Mouse (Mus musculus) forebrain, postnatal 0 days (tissue): ENCODE measurements around the gene Olfml2b. TPM values are rescaled to one million over a fixed set of nuclear protein-coding genes. Genes with fewer than 3 reads are reported as not detected.

ENCODE experiments used
- ATAC-seq: fragments of 200-750 bp; cut with Nextera tagmentation; 2 replicates; pipeline ENCODE4 v1.8.0; 2017; ENCODE audit warnings: mild to moderate bottlenecking, moderate library complexity
- DNase-seq: peaks from one replicate; pipeline ENCODE4 v3.0.0-alpha.2; 2015
- H3K27ac ChIP-seq: fragments of 300-500 bp; sonication (generic); 2 replicates; pipeline ENCODE4 v1.5.1; 2014; ENCODE audit warnings: low read depth, mild to moderate bottlenecking, antibody characterized with exemption, low read length, moderate library complexity, mixed read lengths
- H3K27me3 ChIP-seq: fragments of 300-500 bp; sonication (generic); 2 replicates; pipeline ENCODE4 v1.6.1; 2014; ENCODE audit warnings: mild to moderate bottlenecking, low read length, mixed read lengths; ENCODE audit not compliant: insufficient read depth
- H3K36me3 ChIP-seq: fragments of 300-500 bp; sonication (generic); 2 replicates; pipeline ENCODE4 v1.6.1; 2014; ENCODE audit warnings: mild to moderate bottlenecking, moderate library complexity; ENCODE audit not compliant: insufficient read depth
- H3K4me1 ChIP-seq: fragments of 300-500 bp; sonication (generic); 2 replicates; pipeline ENCODE4 v1.6.1; 2014; ENCODE audit warnings: antibody characterized with exemption; ENCODE audit not compliant: insufficient read depth
- H3K4me2 ChIP-seq: fragments of 300-500 bp; sonication (generic); 2 replicates; pipeline ENCODE4 v1.6.1; 2014; ENCODE audit warnings: low read depth, mild to moderate bottlenecking, moderate library complexity
- H3K4me3 ChIP-seq: fragments of 300-500 bp; sonication (generic); 2 replicates; pipeline ENCODE4 v1.5.1; 2014; ENCODE audit warnings: low read depth, low read length, mixed read lengths
- H3K9ac ChIP-seq: fragments of 300-500 bp; sonication (generic); 2 replicates; pipeline ENCODE4 v1.6.1; 2014; ENCODE audit warnings: mild to moderate bottlenecking
- H3K9me3 ChIP-seq: fragments of 300-500 bp; sonication (generic); 2 replicates; pipeline ENCODE4 v1.6.1; 2016; ENCODE audit warnings: low read length
- CTCF ChIP-seq: sonication (generic); IDR thresholded peaks from 2 replicates; pipeline ENCODE4 v1.5.1; 2016; ENCODE audit warnings: antibody characterized with exemption, control low read depth, low read depth
- WGBS: fragments of 180-500 bp; shearing (Covaris S2); extraction: QIAGEN DNeasy Blood & Tissue Kit; methylation state at CpG from one replicate; pipeline ENCODE4 v1.1.7; 2014; 5-methylcytosine and 5-hydroxymethylcytosine counted together
- polyA plus RNA-seq: library from polyadenylated mRNA; unstranded; fragments of >200 nt; fragmentation: Nextera tagmentation; extraction: Ambion mirVana; gene quantifications from 2 replicates; pipeline ENCODE4 v1.2.1, GENCODE M21; 2015
- total RNA-seq: library from RNA; depleted of rRNA; stranded (reverse); fragments of >200 nt; gene quantifications from 2 replicates; pipeline ENCODE4 v1.2.3, GENCODE M21; 2014

The Olfml2b gene
- total and polyA plus RNA-seq, 2 experiments from 2014 or later, result 7.9 to 13.1 TPM

DNA sequence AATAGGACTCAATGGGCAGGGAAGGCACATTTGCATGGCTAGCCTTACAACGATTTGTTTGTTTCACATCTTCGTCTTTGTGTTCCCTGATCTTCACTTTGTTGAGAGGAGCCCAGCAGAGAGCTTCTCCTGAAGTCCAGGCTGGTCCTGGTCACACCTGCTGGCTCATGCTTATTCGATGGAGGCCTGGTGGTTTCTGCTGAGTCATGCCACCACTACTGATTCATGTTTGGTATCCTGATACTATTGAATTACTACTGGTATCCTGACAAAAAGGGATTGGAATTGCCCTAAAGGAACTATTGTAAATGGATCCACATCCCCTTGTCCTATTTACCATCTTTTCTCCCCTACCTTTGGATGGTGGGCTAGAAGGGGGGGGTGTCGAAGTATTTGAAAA, 13.8 kb upstream of the Olfml2b start:
- no peak overlapping the region for H3K4me3 ChIP-seq
- no peak overlapping the region for H3K27ac ChIP-seq
- no peaks in the 10 kb centered on the region for H3K36me3 ChIP-seq
- TF ChIP-seq CTCF, result no peak
- no peak overlapping the region for H3K4me2 ChIP-seq
- ATAC-seq (no peak), DNase-seq (no peak)
- no peak overlapping the region for H3K9ac ChIP-seq
- WGBS, result 84% methylated on average over 4 of the region's 4 CpGs
- H3K9me3 ChIP-seq, result no peaks in the 10 kb centered on the region
- H3K4me1 ChIP-seq, result no peaks in the 10 kb centered on the region
- no peaks in the 10 kb centered on the region for H3K27me3 ChIP-seq

DNA sequence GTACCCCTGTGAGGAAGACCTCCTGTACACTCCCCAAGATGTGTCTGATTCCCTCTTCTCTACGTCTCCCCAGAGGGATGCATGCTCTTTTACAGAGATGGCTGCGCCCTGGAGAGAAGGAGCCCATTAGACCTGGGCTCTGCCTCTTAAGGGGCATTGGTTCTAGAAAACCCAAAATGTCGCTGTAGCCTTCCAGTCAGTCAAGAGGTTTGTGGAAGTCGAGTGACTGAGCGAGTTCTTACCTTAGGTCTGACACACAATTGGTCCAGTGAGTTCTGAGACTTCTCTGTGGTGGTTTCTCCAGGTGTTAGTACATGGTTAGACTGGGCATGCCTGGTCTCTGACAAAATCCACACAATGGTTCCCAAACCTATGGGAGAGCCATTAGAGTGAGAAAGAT, 12.8 kb upstream of the Olfml2b start:
- no peak overlapping the region for H3K9ac ChIP-seq
- DNase-seq, result no peak
- no peaks in the 10 kb centered on the region for H3K4me1 ChIP-seq
- no peaks in the 10 kb centered on the region for H3K27me3 ChIP-seq
- no peak overlapping the region for H3K4me3 ChIP-seq
- no peak for TF ChIP-seq CTCF
- WGBS, result 94% methylated on average over 5 of the region's 5 CpGs
- no peak overlapping the region for H3K4me2 ChIP-seq
- no peaks in the 10 kb centered on the region for H3K36me3 ChIP-seq
- no peak for ATAC-seq
- H3K9me3 ChIP-seq, result no peaks in the 10 kb centered on the region
- no peak overlapping the region for H3K27ac ChIP-seq

DNA sequence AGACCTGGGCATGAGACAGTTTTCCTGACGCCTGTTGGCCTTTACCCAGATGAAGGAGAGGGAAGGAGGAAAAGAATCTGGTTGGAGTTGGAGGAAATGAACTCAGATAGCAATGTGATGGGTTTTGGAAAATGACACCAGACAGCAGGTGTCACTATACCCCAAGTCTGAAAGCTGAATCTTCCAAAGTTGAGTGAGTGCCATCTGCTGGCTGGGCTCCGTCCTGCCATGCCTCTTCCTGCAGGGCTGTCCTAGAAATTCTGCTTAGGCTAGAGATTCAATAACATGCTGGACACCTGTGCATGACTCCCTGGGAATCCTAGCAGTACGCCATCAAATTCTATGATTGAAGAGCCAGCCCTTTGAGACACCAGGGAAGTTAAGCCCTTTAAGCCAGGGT, 11.9 kb upstream of the Olfml2b start:
- no peak overlapping the region for H3K27ac ChIP-seq
- WGBS, result 17% methylated on average over 3 of the region's 3 CpGs
- DNase-seq (peak; percentile 87), ATAC-seq (peak; percentile 88)
- H3K9me3 ChIP-seq, result no peaks in the 10 kb centered on the region
- H3K9ac ChIP-seq, result no peak overlapping the region
- peak; percentile 97 for TF ChIP-seq CTCF
- H3K36me3 ChIP-seq, result no peaks in the 10 kb centered on the region
- H3K4me1 ChIP-seq, result no peaks in the 10 kb centered on the region
- no peak overlapping the region for H3K4me3 ChIP-seq
- H3K27me3 ChIP-seq, result no peaks in the 10 kb centered on the region
- H3K4me2 ChIP-seq, result no peak overlapping the region

DNA sequence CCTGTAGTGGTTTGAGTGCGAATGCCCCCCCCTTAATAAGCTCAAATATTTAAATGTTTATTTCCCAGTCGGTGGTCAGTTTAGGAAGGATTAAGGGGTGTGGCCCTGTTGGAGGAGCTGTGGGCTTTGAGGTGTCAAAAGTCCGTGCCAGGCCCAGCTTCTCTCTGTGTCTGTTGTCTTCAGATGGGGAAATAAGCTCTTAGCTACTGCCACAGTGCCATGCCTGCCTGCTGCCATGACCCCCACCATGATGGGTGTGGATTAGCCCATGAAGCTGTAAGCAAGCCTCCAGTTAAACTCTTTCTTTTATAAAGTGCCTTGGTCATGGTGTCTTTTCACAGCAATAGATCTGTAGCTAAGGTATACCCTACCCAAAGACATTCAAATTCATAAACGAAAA, 11.5 kb upstream of the Olfml2b start:
- H3K36me3 ChIP-seq, result no peaks in the 10 kb centered on the region
- TF ChIP-seq CTCF, result no peak
- H3K9ac ChIP-seq, result no peak overlapping the region
- no peaks in the 10 kb centered on the region for H3K27me3 ChIP-seq
- no peak overlapping the region for H3K4me2 ChIP-seq
- H3K4me3 ChIP-seq, result no peak overlapping the region
- no peak for DNase-seq
- 66% methylated on average over 4 of the region's 4 CpGs for WGBS
- ATAC-seq, result no peak
- H3K9me3 ChIP-seq, result no peaks in the 10 kb centered on the region
- H3K27ac ChIP-seq, result no peak overlapping the region
- H3K4me1 ChIP-seq, result no peaks in the 10 kb centered on the region

DNA sequence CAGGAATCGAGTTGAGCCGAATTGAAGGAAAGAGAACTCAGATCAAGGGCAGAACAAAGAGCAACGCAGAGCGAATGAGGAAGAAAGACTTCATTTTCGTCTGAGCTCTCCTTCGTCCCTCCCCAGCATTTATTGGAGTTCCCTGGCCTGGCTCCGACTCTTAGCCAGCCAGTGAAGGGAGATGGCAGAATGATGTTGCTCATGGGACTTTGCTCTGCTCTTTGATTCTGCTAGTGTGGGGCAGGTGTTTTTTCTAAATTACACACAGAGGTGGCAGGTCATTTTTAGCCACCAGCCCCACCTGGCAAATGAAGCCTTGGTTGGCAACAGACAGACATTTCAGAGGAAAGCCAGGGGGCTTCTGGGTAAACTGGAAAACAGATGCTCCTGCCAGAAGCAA, 5.4 kb upstream of the Olfml2b start:
- ATAC-seq (no peak), DNase-seq (no peak)
- Histone ChIP-seq H3K4me3 (no peak overlapping the region), H3K9me3 (no peaks in the 10 kb centered on the region), H3K4me2 (no peak overlapping the region), H3K9ac (no peak overlapping the region), H3K27me3 (no peaks in the 10 kb centered on the region), H3K4me1 (no peaks in the 10 kb centered on the region), H3K27ac (no peak overlapping the region), H3K36me3 (no peaks in the 10 kb centered on the region)
- no peak for TF ChIP-seq CTCF
- WGBS, result 85% methylated on average over 7 of the region's 7 CpGs

DNA sequence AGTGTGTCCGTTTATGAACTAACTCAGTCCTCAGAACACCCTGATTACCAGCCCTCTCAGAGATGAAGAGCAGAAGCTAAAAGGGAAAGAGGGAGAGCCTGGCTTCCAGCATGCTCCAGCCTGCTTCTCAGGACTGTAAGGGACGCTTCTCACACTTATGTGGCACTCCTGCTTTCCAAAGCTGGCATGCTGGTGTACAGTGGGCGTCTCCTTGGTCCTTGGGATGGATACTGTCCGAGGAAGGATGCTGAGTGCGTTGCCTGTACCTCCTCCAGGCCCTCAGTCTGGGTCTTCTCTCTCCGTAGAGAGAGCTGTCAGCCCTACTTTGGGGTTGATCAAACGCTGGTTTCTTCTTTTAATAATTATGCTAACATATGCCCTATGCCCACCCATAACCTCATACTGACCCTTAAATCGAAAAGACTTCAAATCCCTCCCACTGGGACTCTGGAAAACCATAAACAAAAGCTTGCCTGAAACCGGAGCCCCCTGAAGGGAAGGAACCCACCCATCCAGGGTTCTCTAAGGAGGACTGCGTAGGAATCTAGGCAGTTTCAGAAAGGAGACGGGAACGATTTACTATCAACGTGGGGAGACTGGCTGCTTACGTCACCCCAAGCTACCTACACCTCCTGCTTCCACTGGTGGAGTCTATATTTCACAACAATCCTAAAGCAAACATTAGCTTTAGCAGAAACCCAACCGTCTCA, 1.7 kb downstream of the Olfml2b start:
- H3K27me3 ChIP-seq, result no peaks in the 10 kb centered on the region
- DNase-seq (no peak), ATAC-seq (no peak)
- no peak overlapping the region; the same call in 1 of the 2 replicates for H3K27ac ChIP-seq
- peak overlapping the region; percentile 16 for H3K4me3 ChIP-seq
- peaks cover 8% of the 10 kb centered on the region; the same call in 1 of the 2 replicates for H3K4me1 ChIP-seq
- no peak for TF ChIP-seq CTCF
- peak overlapping the region; percentile 1; the same call in 1 of the 2 replicates for H3K9ac ChIP-seq
- peak overlapping the region; percentile 82 for H3K4me2 ChIP-seq
- no peaks in the 10 kb centered on the region for H3K9me3 ChIP-seq
- 63% methylated on average over 15 of the region's 15 CpGs for WGBS
- no peaks in the 10 kb centered on the region for H3K36me3 ChIP-seq

DNA sequence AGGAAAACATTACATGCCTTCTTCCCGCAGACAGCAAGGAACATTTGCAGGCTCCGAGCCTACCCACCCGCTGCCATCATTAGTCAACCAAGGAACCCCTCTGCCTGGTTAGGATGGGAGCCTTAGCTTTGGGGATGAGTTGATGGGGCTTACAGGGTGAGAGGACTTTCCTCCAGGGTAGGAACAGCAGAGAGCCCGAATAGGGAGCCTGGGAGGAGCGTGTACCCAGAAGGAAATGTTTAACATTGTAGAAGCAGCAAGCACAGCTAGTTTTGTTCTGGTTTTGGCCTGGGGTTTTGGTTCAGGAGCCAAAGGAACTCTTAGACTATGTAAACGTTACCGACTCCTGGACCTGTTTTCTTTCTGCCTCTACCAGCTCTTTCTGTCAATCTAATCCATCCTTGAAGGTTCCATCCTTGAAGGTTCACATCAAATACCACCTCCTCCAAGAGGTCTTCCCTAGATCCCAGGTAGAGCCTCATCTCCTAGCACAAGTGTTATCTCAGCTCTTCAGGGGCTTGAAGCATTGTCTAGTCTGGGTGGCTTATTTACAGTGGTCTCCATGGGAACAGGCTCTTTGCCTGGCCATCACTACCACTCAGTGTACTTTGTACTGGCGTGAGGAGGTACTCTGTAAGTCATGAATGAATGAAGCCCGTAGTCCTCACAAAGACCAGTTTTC, 2.4 kb downstream of the Olfml2b start:
- Histone ChIP-seq H3K4me1 (peaks cover 8% of the 10 kb centered on the region; the same call in 1 of the 2 replicates), H3K9ac (no peak overlapping the region), H3K27ac (no peak overlapping the region), H3K4me2 (peak overlapping the region; percentile 82; the same call in 1 of the 2 replicates), H3K9me3 (no peaks in the 10 kb centered on the region), H3K4me3 (no peak overlapping the region), H3K36me3 (no peaks in the 10 kb centered on the region), H3K27me3 (no peaks in the 10 kb centered on the region)
- 71% methylated on average over 9 of the region's 9 CpGs for WGBS
- ATAC-seq, result no peak
- TF ChIP-seq CTCF, result no peak
- DNase-seq, result no peak
